Mouse (Mus musculus) inflammation-experienced regulatory T-cells (primary cell): ENCODE results near the gene Cyth4. TPM values are rescaled to one million over a fixed set of nuclear protein-coding genes. Genes with fewer than 3 reads are reported as not detected.

Experiments used
- polyA plus RNA-seq, 2 experiments: library from polyadenylated mRNA; unstranded; fragments of 100-300 nt; shearing (Covaris generic); gene quantifications; one replicate each; pipeline ENCODE4 v1.2.1; 2017

Gene Cyth4
- polyA plus RNA-seq, result 100 to 1,000 TPM; 314 to 394 TPM

DNA sequence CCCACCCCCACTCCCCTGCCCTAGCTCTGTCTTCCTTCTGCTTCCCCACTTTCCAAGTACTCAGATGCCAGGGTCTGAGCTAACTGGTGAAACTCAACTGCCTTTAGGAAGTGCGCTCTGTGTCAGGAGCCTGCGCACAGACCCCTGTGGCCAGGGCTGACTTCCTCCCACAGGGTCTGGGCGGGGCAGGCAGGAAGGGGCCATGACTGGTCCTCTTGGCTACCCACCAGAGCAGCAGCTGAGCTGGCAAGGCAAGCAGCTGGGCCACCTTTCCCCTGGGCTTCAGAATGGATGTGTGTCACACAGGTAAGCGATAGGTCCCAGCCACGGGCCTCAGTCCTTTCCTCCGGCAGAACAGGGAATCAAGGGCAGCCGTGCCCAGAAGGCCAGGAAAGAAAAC, at the start of gene Cyth4:
Gene Cyth4 (plus strand): TSS at position 134 of the 400 bp plus-strand sequence.

DNA sequence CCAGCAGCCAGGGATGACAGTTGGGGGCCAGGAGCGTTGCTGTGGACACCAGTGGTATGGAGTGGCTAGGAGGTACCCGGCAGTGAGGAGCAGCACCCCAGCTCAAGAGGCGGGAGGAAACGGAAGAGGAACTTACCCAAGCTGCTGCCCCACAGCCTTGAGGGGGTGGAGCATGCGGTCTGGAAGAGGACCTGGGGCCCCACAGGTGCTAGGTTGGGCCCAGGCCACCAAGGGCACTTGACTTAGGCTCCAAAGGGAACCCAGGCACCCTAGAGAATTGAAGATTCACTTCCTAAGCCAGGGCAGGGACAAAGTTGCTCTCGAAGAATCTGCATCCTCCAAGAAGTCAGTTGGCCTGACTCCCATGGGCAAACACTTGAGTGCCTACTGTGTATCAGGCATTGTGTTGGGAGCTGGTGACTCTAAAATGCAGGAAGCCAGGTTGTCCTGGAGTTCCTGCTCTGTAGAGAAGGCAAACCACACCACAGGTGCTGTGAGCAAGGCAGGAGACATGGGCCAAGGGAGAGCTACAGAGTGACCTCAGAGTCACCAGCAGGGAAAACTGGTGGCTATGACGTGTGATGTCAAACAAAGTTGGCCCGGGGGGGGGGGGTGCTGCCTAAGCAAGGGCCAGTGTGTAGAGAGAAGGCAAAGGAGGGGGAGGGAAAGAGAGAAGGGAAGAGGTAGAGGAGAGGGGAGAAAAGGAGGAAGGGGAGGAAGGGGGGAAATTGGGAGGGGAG, 24.0 kb upstream of the Cyth4 start, which contains the start of gene Rac2:
Gene Rac2 (minus strand): TSS at position 126 of the 740 bp plus-strand sequence.

Other genes starting within 250 kb of the Cyth4 start
- not detected for gene Tex33, start 201.1 kb upstream of the Cyth4 start, polyA plus RNA-seq
- under 1 TPM; 0.17 to 0.87 TPM for gene Tst, start 191.1 kb upstream of the Cyth4 start, polyA plus RNA-seq
- gene Mpst, start 190.6 kb upstream of the Cyth4 start, polyA plus RNA-seq, result 1 to 10 TPM; 1.5 to 8.3 TPM
- 10 to 100 TPM; 12.6 to 37.3 TPM for gene Kctd17, start 168.5 kb upstream of the Cyth4 start, polyA plus RNA-seq
- under 1 TPM in 1 of 2 experiments, not detected in 1; 0.45 TPM for gene Tmprss6, start 128.4 kb upstream of the Cyth4 start, polyA plus RNA-seq
- 1,000 to 10,000 TPM in 1 of 2 experiments, 100 to 1,000 TPM in 1; 363 to 1,113 TPM for gene Il2rb, start 101.8 kb upstream of the Cyth4 start, polyA plus RNA-seq
- 10 to 100 TPM in 1 of 2 experiments, under 1 TPM in 1; 0.47 to 10.7 TPM for gene C1qtnf6, start 65.6 kb upstream of the Cyth4 start, polyA plus RNA-seq
- not detected for gene Sstr3, start 52.4 kb upstream of the Cyth4 start, polyA plus RNA-seq
- 1,000 to 10,000 TPM; 2,622 to 2,716 TPM for gene Rac2, start 24.3 kb upstream of the Cyth4 start, polyA plus RNA-seq
- under 1 TPM; 0.05 to 0.99 TPM for gene Elfn2, start 121.7 kb downstream of the Cyth4 start, polyA plus RNA-seq
- 100 to 1,000 TPM; 125 to 169 TPM for gene Mfng, start 176.4 kb downstream of the Cyth4 start, polyA plus RNA-seq
- gene Card10, start 206.0 kb downstream of the Cyth4 start, polyA plus RNA-seq, result under 1 TPM; 0.39 to 0.80 TPM
- gene Cdc42ep1, start 245.6 kb downstream of the Cyth4 start, polyA plus RNA-seq, result under 1 TPM in 1 of 2 experiments, not detected in 1; 0.47 TPM